Mouse (Mus musculus): ENCODE data around the gene Drosha. TPM values are rescaled to one million over a fixed set of nuclear protein-coding genes. Genes with fewer than 3 reads are reported as not detected.

The Drosha gene
- polyA plus RNA-seq, 1 experiment from 2014 or later: 60.7 TPM

- Histone ChIP-seq H3K4me1 (no peaks in the 10 kb centered on the region), H3K4me2 (replicated peaks) (no peak overlapping the region), H3K36me3 (no peaks in the 10 kb centered on the region), H3K27me3 (no peaks in the 10 kb centered on the region), H3K9me3 (no peaks in the 10 kb centered on the region), H3K4me3 (no peak overlapping the region), H3K27ac (no peak overlapping the region), H3K9ac (no peak overlapping the region)
- no peak for ATAC-seq (ENCODE audit: insufficient number of reproducible peaks, insufficient read depth, low FRiP score, low TSS enrichment)
- 83% methylated on average over 10 of the region's 10 CpGs for WGBS
Measured at GRCm38 (mm10) chr15:12962179-12962578, 137.6 kb downstream of the Drosha start.

- H3K4me1 ChIP-seq: no peaks in the 10 kb centered on the region
- no peak overlapping the region for H3K27ac ChIP-seq
- no peak for ATAC-seq (ENCODE audit: insufficient number of reproducible peaks, insufficient read depth, low FRiP score, low TSS enrichment)
- 72% methylated on average over 5 of the region's 5 CpGs for WGBS
- no peak overlapping the region for H3K4me3 ChIP-seq
- H3K27me3 ChIP-seq: no peaks in the 10 kb centered on the region
- H3K4me2 ChIP-seq (replicated peaks): no peak overlapping the region
- H3K9me3 ChIP-seq: no peaks in the 10 kb centered on the region
- no peaks in the 10 kb centered on the region for H3K36me3 ChIP-seq
- no peak overlapping the region for H3K9ac ChIP-seq
Measured at GRCm38 (mm10) chr15:12965209-12965608, 140.6 kb downstream of the Drosha start.

- 79% methylated on average over 8 of the region's 8 CpGs for WGBS
- ATAC-seq (ENCODE audit: insufficient number of reproducible peaks, insufficient read depth, low FRiP score, low TSS enrichment): no peak
- H3K36me3 ChIP-seq: no peaks in the 10 kb centered on the region
Measured at GRCm38 (mm10) chr15:12968815-12969214, 144.2 kb downstream of the Drosha start.

GRCm38 (mm10) chr15:12972441-12972840 is 147.8 kb downstream of the Drosha start:
- Histone ChIP-seq H3K9me3 (no peaks in the 10 kb centered on the region), H3K4me2 (replicated peaks) (no peak overlapping the region), H3K4me3 (no peak overlapping the region), H3K36me3 (no peaks in the 10 kb centered on the region), H3K9ac (no peak overlapping the region), H3K4me1 (peaks cover 8% of the 10 kb centered on the region; the same call in 1 of the 2 replicates), H3K27me3 (no peaks in the 10 kb centered on the region), H3K27ac (no peak overlapping the region)
- 78% methylated on average over 8 of the region's 8 CpGs for WGBS
- no peak for ATAC-seq (ENCODE audit: insufficient number of reproducible peaks, insufficient read depth, low FRiP score, low TSS enrichment)

More at GRCm38 (mm10) chr15:12968815-12969214, 144.2 kb downstream of the Drosha start:
- no peak overlapping the region for H3K4me2 ChIP-seq (replicated peaks)
- no peaks in the 10 kb centered on the region for H3K27me3 ChIP-seq
- no peak overlapping the region for H3K27ac ChIP-seq
- no peak overlapping the region for H3K4me3 ChIP-seq
- H3K9me3 ChIP-seq: no peaks in the 10 kb centered on the region
- H3K9ac ChIP-seq: no peak overlapping the region
- H3K4me1 ChIP-seq: peaks cover 8% of the 10 kb centered on the region; the same call in 1 of the 2 replicates

Small RNA genes lying within 50 kb of the gene (microRNA-seq; reads per million reads assigned to microRNA genes)
- not detected for gene Gm47288

Other genes starting within 250 kb of the Drosha start
- gene Pdzd2, start 84.9 kb upstream of the Drosha start, polyA plus RNA-seq (2016; fragmentation: Nextera tagmentation; extraction: Ambion mirVana): 13.7 and 15.8 TPM in 2 replicates
- gene 6030458C11Rik, start 166 bp upstream of the Drosha start, polyA plus RNA-seq (2016; fragmentation: Nextera tagmentation; extraction: Ambion mirVana): 49.6 and 52.4 TPM in 2 replicates

Data from embryonic facial prominence, embryonic 12.5 days (tissue).